Mouse (Mus musculus) forebrain, embryonic 13.5 days (tissue): ENCODE results near the gene Cbx2. TPM values are rescaled to one million over a fixed set of nuclear protein-coding genes. Genes with fewer than 3 reads are reported as not detected.

ENCODE experiments used
- ATAC-seq: fragments of 200-750 bp; cut with Nextera tagmentation; 2 replicates; pipeline ENCODE4 v1.8.0; 2017
- H3K27ac ChIP-seq: fragments of 300-500 bp; sonication (generic); 2 replicates; pipeline ENCODE4 v1.5.1; 2015; ENCODE audit warnings: inconsistent platforms, mild to moderate bottlenecking, moderate library complexity
- H3K27me3 ChIP-seq: fragments of 300-500 bp; sonication (generic); 2 replicates; pipeline ENCODE4 v1.6.1; 2015; ENCODE audit warnings: mild to moderate bottlenecking, inconsistent platforms
- H3K36me3 ChIP-seq: fragments of 300-500 bp; sonication (generic); 2 replicates; pipeline ENCODE4 v1.6.1; 2015; ENCODE audit warnings: mild to moderate bottlenecking, inconsistent platforms; ENCODE audit not compliant: poor library complexity, severe bottlenecking
- H3K4me1 ChIP-seq: fragments of 300-500 bp; sonication (generic); 2 replicates; pipeline ENCODE4 v1.6.1; 2015; ENCODE audit warnings: inconsistent platforms
- H3K4me2 ChIP-seq: fragments of 300-500 bp; sonication (generic); 2 replicates; pipeline ENCODE4 v1.6.1; 2015; ENCODE audit warnings: inconsistent platforms, mild to moderate bottlenecking, moderate library complexity
- H3K4me3 ChIP-seq: fragments of 300-500 bp; sonication (generic); 2 replicates; pipeline ENCODE4 v1.5.1; 2015; ENCODE audit warnings: mild to moderate bottlenecking, inconsistent platforms
- H3K9ac ChIP-seq: fragments of 300-500 bp; sonication (generic); 2 replicates; pipeline ENCODE4 v1.6.1; 2015; ENCODE audit warnings: mild to moderate bottlenecking, inconsistent platforms
- H3K9me3 ChIP-seq: fragments of 300-500 bp; sonication (generic); replicated peaks from 2 replicates; pipeline ENCODE4 v1.6.1; 2016; ENCODE audit warnings: inconsistent platforms
- WGBS: fragments of 180-500 bp; shearing (Covaris S2); methylation state at CpG from one replicate; pipeline ENCODE4 v1.1.7; 2015; 5-methylcytosine and 5-hydroxymethylcytosine counted together
- polyA plus RNA-seq: library from polyadenylated mRNA; unstranded; fragments of >200 nt; fragmentation: Nextera tagmentation; extraction: Ambion mirVana; gene quantifications from 2 replicates; pipeline ENCODE4 v1.2.1, GENCODE M21; 2015

Gene Cbx2
- polyA plus RNA-seq, 1 experiment from 2014 or later: 45.2 TPM

GRCm38 (mm10) chr11:119046601-119047245, 24.0 kb downstream of the Cbx2 start:
- Histone ChIP-seq H3K27ac (no peak overlapping the region), H3K36me3 (no peaks in the 10 kb centered on the region), H3K4me3 (peak overlapping the region; percentile 36), H3K9ac (peak overlapping the region; percentile 43), H3K27me3 (peaks cover 100% of the 10 kb centered on the region), H3K4me1 (peaks cover 53% of the 10 kb centered on the region), H3K9me3 (no peaks in the 10 kb centered on the region), H3K4me2 (peak overlapping the region; percentile 65)
- WGBS: under 1% methylated on average over 39 of the region's 39 CpGs
- peak; percentile 31 for ATAC-seq

- Histone ChIP-seq H3K27ac (no peak overlapping the region), H3K4me2 (peak overlapping the region; percentile 65), H3K36me3 (no peaks in the 10 kb centered on the region), H3K4me1 (peaks cover 52% of the 10 kb centered on the region), H3K9ac (peak overlapping the region; percentile 43), H3K4me3 (peak overlapping the region; percentile 36), H3K27me3 (peaks cover 100% of the 10 kb centered on the region), H3K9me3 (no peaks in the 10 kb centered on the region)
- no peak for ATAC-seq
- WGBS: under 1% methylated on average over 40 of the region's 43 CpGs
Measured at GRCm38 (mm10) chr11:119047261-119048132, 24.7 kb downstream of the Cbx2 start.

DNA sequence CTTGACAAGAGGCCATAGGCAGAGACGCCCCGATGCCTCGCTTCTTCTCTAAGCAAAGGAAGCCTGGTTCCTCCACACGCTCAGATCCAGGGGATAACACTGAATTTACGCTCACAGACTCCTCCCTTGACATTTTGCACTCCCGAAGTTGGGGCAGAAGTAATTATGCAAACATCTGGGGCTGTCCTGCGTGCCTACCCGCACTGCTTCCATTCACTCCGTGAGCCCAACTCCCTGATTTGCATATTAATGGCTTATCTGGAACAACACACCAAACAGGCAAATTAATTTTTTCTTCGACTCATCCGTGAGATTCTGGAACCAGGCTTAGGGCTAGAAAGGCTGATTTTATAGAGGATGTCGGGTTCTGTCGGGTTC, 25.4 kb downstream of the Cbx2 start:
- Histone ChIP-seq H3K9me3 (no peaks in the 10 kb centered on the region), H3K4me1 (peaks cover 53% of the 10 kb centered on the region), H3K4me2 (peak overlapping the region; percentile 28), H3K4me3 (peak overlapping the region; percentile 17), H3K27me3 (peaks cover 97% of the 10 kb centered on the region), H3K27ac (no peak overlapping the region), H3K9ac (peak overlapping the region; percentile 26; the same call in 1 of the 2 replicates), H3K36me3 (no peaks in the 10 kb centered on the region)
- 0% methylated on average over 13 of the region's 13 CpGs for WGBS
- ATAC-seq: no peak

- H3K4me3 ChIP-seq: no peak overlapping the region
- H3K27me3 ChIP-seq: peaks cover 90% of the 10 kb centered on the region
- no peaks in the 10 kb centered on the region for H3K36me3 ChIP-seq
- no peak overlapping the region for H3K4me2 ChIP-seq
- peaks cover 58% of the 10 kb centered on the region for H3K4me1 ChIP-seq
- no peak overlapping the region for H3K27ac ChIP-seq
- no peak overlapping the region for H3K9ac ChIP-seq
- ATAC-seq: no peak
- H3K9me3 ChIP-seq: no peaks in the 10 kb centered on the region
- 3% methylated on average over 2 of the region's 2 CpGs for WGBS
Measured at GRCm38 (mm10) chr11:119050361-119050760, 27.6 kb downstream of the Cbx2 start.

- Histone ChIP-seq H3K9me3 (no peaks in the 10 kb centered on the region), H3K4me2 (no peak overlapping the region), H3K27ac (no peak overlapping the region), H3K4me1 (peaks cover 63% of the 10 kb centered on the region), H3K9ac (no peak overlapping the region), H3K4me3 (no peak overlapping the region), H3K27me3 (peaks cover 84% of the 10 kb centered on the region), H3K36me3 (no peaks in the 10 kb centered on the region)
- ATAC-seq: no peak
Measured at GRCm38 (mm10) chr11:119051426-119051825, 28.7 kb downstream of the Cbx2 start.

DNA sequence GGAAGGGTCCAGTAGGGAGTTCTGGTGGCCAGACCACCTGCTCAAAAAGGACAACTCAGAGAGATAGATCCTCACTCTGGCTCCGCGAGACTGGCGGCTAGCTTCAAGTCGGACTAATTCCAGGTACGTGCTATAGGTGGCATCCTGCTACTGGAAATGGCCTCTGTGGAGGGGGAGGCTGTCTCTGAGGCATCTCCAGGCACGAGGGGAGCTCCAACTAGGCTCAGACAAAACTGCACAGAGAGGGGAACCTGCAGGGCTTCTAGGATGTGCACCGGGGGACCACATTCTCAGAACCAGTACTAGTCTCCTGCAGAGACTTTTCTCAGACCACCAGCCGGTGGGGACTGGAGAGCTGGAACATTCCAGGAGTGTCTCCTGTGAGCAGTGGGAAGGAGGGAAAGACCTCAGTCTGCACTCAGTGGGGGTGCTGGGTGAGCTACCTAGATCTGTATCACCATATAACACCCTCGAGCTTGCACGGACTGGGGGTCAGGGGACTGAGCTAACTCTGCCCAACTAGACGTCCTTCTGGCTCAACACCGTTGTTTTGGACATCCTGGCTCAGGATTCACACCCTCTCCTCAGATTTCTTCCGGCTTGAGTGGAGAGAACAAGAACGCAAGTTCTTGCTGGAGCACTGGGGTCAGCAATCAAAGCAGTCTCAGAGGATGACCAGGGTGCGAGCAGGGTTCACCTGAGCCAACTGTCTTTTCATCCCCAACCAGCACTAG, 29.3 kb downstream of the Cbx2 start:
- ATAC-seq: no peak
- Histone ChIP-seq H3K27ac (peak overlapping the region; percentile 95; the same call in 1 of the 2 replicates), H3K36me3 (no peaks in the 10 kb centered on the region), H3K4me1 (peaks cover 59% of the 10 kb centered on the region), H3K4me2 (peak overlapping the region; percentile 95; the same call in 1 of the 2 replicates), H3K4me3 (no peak overlapping the region), H3K9me3 (no peaks in the 10 kb centered on the region), H3K27me3 (peaks cover 78% of the 10 kb centered on the region), H3K9ac (peak overlapping the region; percentile 58; the same call in 1 of the 2 replicates)
- 5% methylated on average over 15 of the region's 15 CpGs for WGBS

- Histone ChIP-seq H3K9me3 (no peaks in the 10 kb centered on the region), H3K4me1 (peaks cover 59% of the 10 kb centered on the region), H3K4me3 (peak overlapping the region; percentile 55), H3K4me2 (peak overlapping the region; percentile 95), H3K27ac (peak overlapping the region; percentile 95), H3K27me3 (peaks cover 78% of the 10 kb centered on the region), H3K36me3 (no peaks in the 10 kb centered on the region), H3K9ac (peak overlapping the region; percentile 58)
- WGBS: 4% methylated on average over 13 of the region's 13 CpGs
- no peak; the same call in 1 of the 2 replicates for ATAC-seq
Measured at GRCm38 (mm10) chr11:119052661-119053256, 30.0 kb downstream of the Cbx2 start.

- peak; percentile 95 for ATAC-seq
- Histone ChIP-seq H3K4me1 (peaks cover 59% of the 10 kb centered on the region), H3K4me2 (peak overlapping the region; percentile 95), H3K9ac (peak overlapping the region; percentile 61), H3K9me3 (no peaks in the 10 kb centered on the region), H3K36me3 (no peaks in the 10 kb centered on the region), H3K27ac (peak overlapping the region; percentile 95), H3K27me3 (peaks cover 78% of the 10 kb centered on the region), H3K4me3 (peak overlapping the region; percentile 55)
- under 1% methylated on average over 41 of the region's 42 CpGs for WGBS
Measured at GRCm38 (mm10) chr11:119053257-119053670, 30.5 kb downstream of the Cbx2 start.

DNA sequence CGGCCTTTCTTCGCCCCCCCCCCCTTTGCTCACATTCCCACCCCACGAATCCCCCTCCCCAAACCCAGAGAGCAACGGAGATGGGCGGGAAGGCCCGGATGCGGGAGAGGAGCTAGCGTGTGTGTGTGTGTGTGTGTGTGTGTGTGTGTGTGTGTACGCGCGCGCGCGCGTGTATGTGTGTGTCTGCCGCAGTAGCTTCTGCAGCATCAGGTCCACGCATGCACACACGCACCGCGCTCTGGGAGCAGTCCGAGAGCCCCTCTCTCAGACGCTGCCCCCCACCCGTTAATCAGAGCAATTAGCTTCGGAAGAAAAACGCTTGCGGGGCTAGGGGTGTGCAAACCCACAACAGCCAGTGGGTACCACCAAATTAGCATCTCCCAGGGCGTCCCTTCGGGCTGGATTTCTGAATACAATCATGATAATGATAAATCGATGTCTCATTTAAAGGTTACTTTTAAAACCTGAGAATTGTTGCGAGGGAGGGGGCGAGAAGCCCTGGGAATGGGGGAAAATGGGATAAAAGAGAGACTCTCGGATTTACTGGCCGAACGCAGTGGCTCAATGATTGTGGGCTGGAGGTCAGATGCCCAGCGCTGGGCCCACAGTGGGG, 31.1 kb downstream of the Cbx2 start:
- peak; percentile 54 for ATAC-seq
- under 1% methylated on average over 22 of the region's 35 CpGs for WGBS
- H3K9ac ChIP-seq: peak overlapping the region; percentile 61
- H3K4me1 ChIP-seq: peaks cover 60% of the 10 kb centered on the region
- H3K4me2 ChIP-seq: peak overlapping the region; percentile 95
- peak overlapping the region; percentile 55 for H3K4me3 ChIP-seq
- no peaks in the 10 kb centered on the region for H3K36me3 ChIP-seq
- peaks cover 78% of the 10 kb centered on the region for H3K27me3 ChIP-seq
- H3K27ac ChIP-seq: peak overlapping the region; percentile 95
- no peaks in the 10 kb centered on the region for H3K9me3 ChIP-seq

GRCm38 (mm10) chr11:119054351-119055345, 31.9 kb downstream of the Cbx2 start:
- WGBS: 2% methylated on average over 47 of the region's 47 CpGs
- Histone ChIP-seq H3K9ac (peak overlapping the region; percentile 61), H3K27me3 (peaks cover 78% of the 10 kb centered on the region), H3K4me1 (peaks cover 65% of the 10 kb centered on the region), H3K9me3 (no peaks in the 10 kb centered on the region), H3K4me2 (peak overlapping the region; percentile 95), H3K27ac (peak overlapping the region; percentile 95), H3K4me3 (peak overlapping the region; percentile 55), H3K36me3 (no peaks in the 10 kb centered on the region)
- no peak for ATAC-seq
